Mouse (Mus musculus): ENCODE measurements at regions not wholly inside any gene's neighbourhood (a gene's known extent, or its start where the extent isn't known, plus 50 kb on each side); places are given as distances from the start of the nearest gene placed in this dataset.

DNA sequence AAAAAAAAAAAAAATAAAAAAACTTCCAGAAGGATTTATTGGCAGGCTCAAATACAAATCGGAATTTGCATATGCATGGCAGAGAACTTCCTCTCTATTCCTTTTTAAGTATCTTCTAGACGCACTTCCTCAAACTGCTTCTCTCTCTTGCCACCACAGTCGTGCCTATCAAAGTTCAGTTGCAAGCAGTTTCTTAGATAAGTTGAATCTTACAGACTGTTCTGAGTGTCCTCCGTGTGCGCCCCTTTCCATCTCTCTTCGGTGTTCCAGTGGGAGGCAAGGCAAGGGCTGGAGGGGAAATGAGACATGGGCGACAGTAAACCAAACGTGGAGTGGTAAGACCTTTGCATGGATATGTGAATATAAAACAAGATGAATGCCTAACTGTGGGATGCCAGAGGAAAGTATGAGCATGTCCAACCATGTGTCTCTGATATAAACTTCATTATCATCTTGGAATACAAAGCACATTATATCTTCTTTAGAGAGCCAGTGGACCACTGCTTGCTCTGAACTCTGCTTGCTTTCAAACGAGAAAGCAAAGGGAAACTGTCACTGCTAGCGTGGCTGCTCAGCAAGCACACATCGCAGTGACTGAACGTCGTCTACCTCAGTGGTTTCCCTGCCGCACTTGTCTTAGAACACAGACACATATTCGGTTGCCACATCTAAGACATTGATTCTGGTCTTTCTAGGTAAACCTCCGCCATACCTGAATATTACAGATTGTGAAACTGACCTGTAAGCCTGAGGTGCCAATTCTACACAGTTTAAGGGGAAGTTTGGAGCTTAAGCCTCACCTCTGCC, 81.5 kb upstream of the Hmcn1 start:
- H3K4me3 ChIP-seq (ENCODE audit: insufficient read depth, low read length) = peak overlapping the region; percentile 57
- H3K27ac ChIP-seq (ENCODE audit: insufficient read depth, low read depth, low read length) = no peak overlapping the region
- TF ChIP-seq POLR2A (IDR thresholded peaks at IDR 0.05; ENCODE audit: borderline replicate concordance, low read depth, low read length) (no peak), CTCF (IDR thresholded peaks at IDR 0.05; ENCODE audit: low read depth, low read length) (no peak)
- H3K4me1 ChIP-seq (ENCODE audit: control insufficient read depth, insufficient read depth, low read length) = peaks cover 8% of the 10 kb centered on the region; the same call in 1 of the 2 replicates

DNA sequence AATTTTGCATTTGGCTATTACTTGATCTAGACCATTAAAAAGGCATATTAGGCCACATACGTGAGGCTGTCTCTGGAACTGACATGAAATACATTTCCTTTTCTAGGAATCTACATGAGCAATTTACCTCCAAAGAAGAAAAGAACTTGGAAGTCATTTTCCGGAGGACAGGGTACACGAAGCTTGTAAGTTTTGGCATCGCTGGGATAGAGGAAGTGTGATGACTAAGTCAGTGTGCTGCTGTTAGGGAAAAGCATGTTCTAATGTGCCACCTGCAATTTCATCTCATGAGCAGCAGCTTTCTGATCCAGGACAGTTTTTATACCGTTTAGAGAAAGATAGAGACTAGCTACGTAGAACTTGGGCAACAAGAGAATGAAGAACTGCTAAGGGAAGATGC, 82.3 kb upstream of the Hmcn1 start:
- H3K4me1 ChIP-seq (ENCODE audit: control insufficient read depth, insufficient read depth, low read length) = peaks cover 8% of the 10 kb centered on the region; the same call in 1 of the 2 replicates

DNA sequence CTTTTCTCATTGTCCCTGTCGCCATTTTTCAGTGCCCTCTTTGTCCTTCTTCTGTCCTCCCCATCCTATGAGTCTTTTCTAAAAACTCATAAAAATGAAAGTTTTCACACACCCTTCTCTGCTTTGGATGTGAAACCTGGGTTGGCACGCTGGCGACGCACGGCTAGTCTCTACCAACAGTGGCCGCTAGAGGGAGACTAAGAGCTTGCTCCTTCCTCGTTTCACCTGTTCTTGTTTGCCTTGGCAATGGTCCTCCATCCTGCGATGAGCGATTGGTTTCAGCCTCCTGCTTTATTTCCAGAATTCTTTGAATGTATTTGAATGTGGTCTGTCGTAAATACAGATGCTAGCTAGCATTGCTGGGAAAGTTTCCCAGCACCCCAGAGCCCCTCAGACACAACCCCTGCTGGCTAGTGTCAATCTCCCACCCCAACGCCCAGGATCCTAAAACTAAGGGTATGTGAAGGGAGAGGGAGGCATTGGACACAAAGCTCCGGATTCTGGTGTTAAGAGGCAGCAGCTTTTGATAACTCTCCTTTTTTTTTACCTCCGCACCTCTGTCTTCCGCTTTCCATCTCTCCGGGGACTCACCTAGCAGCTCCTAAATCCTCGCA, 85.8 kb upstream of the Hmcn1 start:
- Histone ChIP-seq H3K27ac (ENCODE audit: insufficient read depth, low read depth, low read length) (no peak overlapping the region), H3K4me3 (ENCODE audit: insufficient read depth, low read length) (no peak overlapping the region)
- TF ChIP-seq CTCF (IDR thresholded peaks at IDR 0.05; ENCODE audit: low read depth, low read length) = peak; percentile 94
- no peak for TF ChIP-seq POLR2A (IDR thresholded peaks at IDR 0.05; ENCODE audit: borderline replicate concordance, low read depth, low read length)

More for the DNA sequence above, 82.3 kb upstream of the Hmcn1 start:
- TF ChIP-seq CTCF (IDR thresholded peaks at IDR 0.05; ENCODE audit: low read depth, low read length) (no peak), POLR2A (IDR thresholded peaks at IDR 0.05; ENCODE audit: borderline replicate concordance, low read depth, low read length) (no peak)
- Histone ChIP-seq H3K27ac (ENCODE audit: insufficient read depth, low read depth, low read length) (no peak overlapping the region), H3K4me3 (ENCODE audit: insufficient read depth, low read length) (no peak overlapping the region)

GRCm38 (mm10) chr1:151079614-151080360, 86.6 kb upstream of the Hmcn1 start:
- H3K4me3 ChIP-seq (ENCODE audit: insufficient read depth, low read length) = no peak overlapping the region

More for the DNA sequence above, 85.8 kb upstream of the Hmcn1 start:
- peaks cover 8% of the 10 kb centered on the region; the same call in 1 of the 2 replicates for H3K4me1 ChIP-seq (ENCODE audit: control insufficient read depth, insufficient read depth, low read length)

DNA sequence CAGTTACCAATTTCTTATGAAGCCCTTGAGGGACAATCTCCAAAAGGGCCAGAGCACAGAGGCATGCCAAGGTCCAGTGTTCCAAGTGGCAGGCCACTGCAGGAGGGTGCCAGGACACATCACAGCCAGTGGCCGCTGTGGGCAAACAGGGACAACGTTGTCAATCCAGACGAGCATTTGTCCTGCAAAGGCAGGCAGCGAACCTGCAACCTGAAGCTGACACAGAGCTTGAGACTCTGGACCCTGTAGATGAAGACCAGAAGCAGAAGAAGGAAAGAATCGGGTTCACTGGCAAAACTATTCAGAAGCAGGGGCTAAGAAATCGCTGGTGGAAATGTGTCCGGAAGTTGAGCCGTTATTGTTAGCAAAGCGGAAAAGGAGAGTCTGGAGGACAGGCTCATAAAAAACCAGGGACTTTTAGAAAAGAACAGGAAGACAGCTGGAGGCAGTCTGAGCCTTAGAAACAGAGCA, 87.3 kb upstream of the Hmcn1 start:
- TF ChIP-seq CTCF (IDR thresholded peaks at IDR 0.05; ENCODE audit: low read depth, low read length) = no peak
- Histone ChIP-seq H3K27ac (ENCODE audit: insufficient read depth, low read depth, low read length) (no peak overlapping the region), H3K4me3 (ENCODE audit: insufficient read depth, low read length) (no peak overlapping the region), H3K4me1 (ENCODE audit: control insufficient read depth, insufficient read depth, low read length) (peaks cover 4% of the 10 kb centered on the region; the same call in 1 of the 2 replicates)

More at GRCm38 (mm10) chr1:151079614-151080360, 86.6 kb upstream of the Hmcn1 start:
- no peak overlapping the region for H3K27ac ChIP-seq (ENCODE audit: insufficient read depth, low read depth, low read length)
- peaks cover 8% of the 10 kb centered on the region; the same call in 1 of the 2 replicates for H3K4me1 ChIP-seq (ENCODE audit: control insufficient read depth, insufficient read depth, low read length)
- TF ChIP-seq POLR2A (IDR thresholded peaks at IDR 0.05; ENCODE audit: borderline replicate concordance, low read depth, low read length) = no peak
- TF ChIP-seq CTCF (IDR thresholded peaks at IDR 0.05; ENCODE audit: low read depth, low read length) = no peak

GRCm38 (mm10) chr1:151082510-151083033, 89.3 kb upstream of the Hmcn1 start:
- no peak overlapping the region for H3K27ac ChIP-seq (ENCODE audit: insufficient read depth, low read depth, low read length)
- no peaks in the 10 kb centered on the region for H3K4me1 ChIP-seq (ENCODE audit: control insufficient read depth, insufficient read depth, low read length)
- H3K4me3 ChIP-seq (ENCODE audit: insufficient read depth, low read length) = no peak overlapping the region
- TF ChIP-seq POLR2A (IDR thresholded peaks at IDR 0.05; ENCODE audit: borderline replicate concordance, low read depth, low read length) (no peak), CTCF (IDR thresholded peaks at IDR 0.05; ENCODE audit: low read depth, low read length) (no peak)

- TF ChIP-seq CTCF (IDR thresholded peaks at IDR 0.05; ENCODE audit: low read depth, low read length) (no peak), POLR2A (IDR thresholded peaks at IDR 0.05; ENCODE audit: borderline replicate concordance, low read depth, low read length) (no peak)
- Histone ChIP-seq H3K27ac (ENCODE audit: insufficient read depth, low read depth, low read length) (no peak overlapping the region), H3K4me1 (ENCODE audit: control insufficient read depth, insufficient read depth, low read length) (no peaks in the 10 kb centered on the region), H3K4me3 (ENCODE audit: insufficient read depth, low read length) (no peak overlapping the region)
Observed at GRCm38 (mm10) chr1:151083806-151084205, 90.6 kb upstream of the Hmcn1 start.

GRCm38 (mm10) chr1:151086111-151086859, 93.0 kb upstream of the Hmcn1 start:
- H3K4me1 ChIP-seq (ENCODE audit: control insufficient read depth, insufficient read depth, low read length) = no peaks in the 10 kb centered on the region
- H3K27ac ChIP-seq (ENCODE audit: insufficient read depth, low read depth, low read length) = no peak overlapping the region
- no peak for TF ChIP-seq CTCF (IDR thresholded peaks at IDR 0.05; ENCODE audit: low read depth, low read length)
- TF ChIP-seq POLR2A (IDR thresholded peaks at IDR 0.05; ENCODE audit: borderline replicate concordance, low read depth, low read length) = no peak
- no peak overlapping the region for H3K4me3 ChIP-seq (ENCODE audit: insufficient read depth, low read length)

DNA sequence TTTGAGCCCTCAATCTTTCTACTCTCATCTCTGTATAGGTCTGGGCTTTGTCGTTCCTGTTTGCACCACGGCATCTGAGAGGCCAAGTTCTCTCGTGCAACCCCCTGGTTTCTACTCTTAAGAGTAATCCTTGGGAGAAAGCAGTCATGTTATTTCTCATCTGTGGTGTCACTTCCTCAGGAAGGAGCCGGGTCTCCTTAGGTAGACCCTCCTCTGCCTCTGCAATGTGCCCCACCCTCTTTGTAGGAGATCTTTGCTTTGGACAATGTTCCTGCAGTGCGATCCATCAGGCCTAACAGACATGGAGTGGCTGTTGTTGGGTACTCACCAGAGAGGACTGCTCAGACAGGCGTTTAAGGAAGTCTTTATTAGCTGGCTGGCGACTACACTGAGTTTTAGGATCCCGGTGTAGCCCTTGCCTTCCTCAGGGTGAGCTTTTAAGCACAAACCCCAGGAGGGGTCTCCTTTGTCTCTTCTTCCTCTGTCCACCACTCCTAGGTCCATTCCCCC, 94.0 kb upstream of the Hmcn1 start:
- Histone ChIP-seq H3K4me3 (ENCODE audit: insufficient read depth, low read length) (no peak overlapping the region), H3K4me1 (ENCODE audit: control insufficient read depth, insufficient read depth, low read length) (no peaks in the 10 kb centered on the region), H3K27ac (ENCODE audit: insufficient read depth, low read depth, low read length) (no peak overlapping the region)
- no peak for TF ChIP-seq POLR2A (IDR thresholded peaks at IDR 0.05; ENCODE audit: borderline replicate concordance, low read depth, low read length)
- TF ChIP-seq CTCF (IDR thresholded peaks at IDR 0.05; ENCODE audit: low read depth, low read length) = no peak

Data from bone marrow macrophage, adult 2 months (primary cell).